29 mouse cellular contexts compared by ENCODE assay signal in the genomic region with DNA sequence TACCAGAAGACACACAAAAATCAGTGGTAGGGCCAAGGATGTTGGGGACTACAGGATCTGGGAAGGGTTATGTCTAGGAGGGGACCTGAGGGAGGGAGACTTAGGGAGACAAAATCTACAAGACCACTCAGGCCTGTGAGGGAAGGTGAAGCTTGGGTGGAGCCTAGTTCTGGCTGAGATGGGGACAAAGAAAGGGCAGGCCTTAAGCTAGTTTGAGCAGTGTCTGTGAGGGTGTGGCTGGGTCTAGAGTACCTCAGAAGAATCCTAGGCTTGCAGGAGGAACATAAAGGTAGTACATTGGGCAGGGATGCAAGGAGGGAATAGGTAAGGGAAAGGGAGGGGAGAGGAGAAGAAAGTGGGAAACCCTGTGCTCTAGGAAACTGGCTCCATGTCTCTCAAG. TPM values are rescaled to one million over a fixed set of nuclear protein-coding genes. Genes with fewer than 3 reads are reported as not detected.
DNase-seq lines count a peak whose midpoint lies in the region; ATAC-seq and TF ChIP-seq lines count a peak whose summit lies in the region.
"Had no signal": no experiment of that assay in that cellular context is flagged by ENCODE, and none has a peak within 500 bp of the region (broad histone marks: within the 10 kb centered on the region; RNA-seq: fewer than 3 reads in every experiment).

No protein-coding gene starts in this region.

- no peak overlapping the region for H3K4me2 ChIP-seq in heart, embryonic 15.5 days
- H3K4me2 ChIP-seq in lung, postnatal 0 days (replicated peaks; ENCODE audit: low read depth, low read length): no peak overlapping the region
- H3K4me2 ChIP-seq: embryonic facial prominence, embryonic 15.5 days; forebrain, embryonic 13.5 days; heart, embryonic 13.5 days; hindbrain, embryonic 14.5 days; liver, embryonic 11.5 days; lung, embryonic 15.5 days; neural tube, embryonic 15.5 days had no signal

- intact Hi-C loops in heart, postnatal 14 days (cut with DNase I): no loop called here

- no peaks in the 10 kb centered on the region for H3K27me3 ChIP-seq in heart, embryonic 15.5 days
- H3K27me3 ChIP-seq in lung, postnatal 0 days (replicated peaks; ENCODE audit: insufficient read depth, low read length): no peaks in the 10 kb centered on the region
- H3K27me3 ChIP-seq: embryonic facial prominence, embryonic 15.5 days; forebrain, embryonic 13.5 days; heart, embryonic 13.5 days; lung, embryonic 15.5 days; neural tube, embryonic 15.5 days had no signal

- H3K9ac ChIP-seq in heart, embryonic 15.5 days: no peak overlapping the region
- H3K9ac ChIP-seq in lung, postnatal 0 days (replicated peaks; ENCODE audit: low read depth): no peak overlapping the region
- H3K9ac ChIP-seq: embryonic facial prominence, embryonic 15.5 days; forebrain, embryonic 13.5 days; heart, embryonic 13.5 days; hindbrain, embryonic 14.5 days; lung, embryonic 15.5 days; neural tube, embryonic 15.5 days had no signal

- H3K4me1 ChIP-seq in heart, embryonic 15.5 days (replicated peaks): peaks cover 77% of the 10 kb centered on the region
- H3K4me1 ChIP-seq in lung, postnatal 0 days (ENCODE audit: insufficient read depth, low read depth, low read length): peaks cover 28% of the 10 kb centered on the region; the same call in 1 of the 2 replicates

- DNase-seq in heart, postnatal 14 days: no peak
- peak; percentile 41 for DNase-seq in lung, postnatal 0 days (ENCODE audit: low spot score)
- DNase-seq in lung, postnatal 10 days: no peak
- peak; percentile 59 for DNase-seq in R1 (ENCODE audit: low read depth, low spot score)
- DNase-seq in adrenal gland, adult (ENCODE audit: inconsistent age in 2 of 2, low spot score in 1 of 2): no peak
- no peak for DNase-seq in right cerebral cortex, adult 18-20 months
- DNase-seq: adrenal gland, postnatal 25 days; cerebellum, adult 2 months; cerebellum, postnatal 14 days; gastrocnemius, postnatal 25 days; heart, adult 18-20 months; kidney, adult 18-20 months; layer of hippocampus, adult 9-11 months; midbrain, embryonic 14.5 days; retina, postnatal 1 day; spleen, adult 18-20 months; thymus, postnatal 14 days had no signal

- no peak for ATAC-seq in heart, embryonic 15.5 days (replicated peaks; ENCODE audit: insufficient number of reproducible peaks, insufficient read depth, low FRiP score, low read depth)
- peak; percentile 38 for ATAC-seq in lung, postnatal 0 days
- ATAC-seq: CD4-positive, CD25-positive, alpha-beta regulatory T cell, adult 4 months; forebrain, embryonic 13.5 days had no signal

- 0 out of 2 replicates have a peak overlapping the region, but pooled peaks have one; percentile 10 for H3K27ac ChIP-seq in heart, embryonic 15.5 days
- H3K27ac ChIP-seq in lung, postnatal 0 days (ENCODE audit: low read length): peak overlapping the region; percentile 32; the same call in 1 of the 2 replicates
- H3K27ac ChIP-seq: embryonic facial prominence, embryonic 10.5 days; embryonic facial prominence, embryonic 15.5 days; forebrain, embryonic 13.5 days; heart, embryonic 13.5 days; hindbrain, embryonic 14.5 days; kidney, postnatal 0 days; lung, embryonic 15.5 days; neural tube, embryonic 15.5 days had no signal

- TF ChIP-seq EP300 in lung, postnatal 0 days (IDR thresholded peaks at IDR 0.05): peak; percentile 45

- no peak overlapping the region for H3K4me3 ChIP-seq in heart, embryonic 15.5 days
- H3K4me3 ChIP-seq in lung, postnatal 0 days (ENCODE audit: low read depth, low read length): no peak overlapping the region
- H3K4me3 ChIP-seq: embryonic facial prominence, embryonic 10.5 days; embryonic facial prominence, embryonic 15.5 days; forebrain, embryonic 13.5 days; heart, embryonic 13.5 days; lung, embryonic 15.5 days; neural tube, embryonic 15.5 days had no signal

- no peak for TF ChIP-seq CTCF in lung, postnatal 0 days (IDR thresholded peaks at IDR 0.05)

- no peaks in the 10 kb centered on the region for H3K9me3 ChIP-seq in heart, embryonic 15.5 days (replicated peaks)
- H3K9me3 ChIP-seq in lung, postnatal 0 days (ENCODE audit: low read length): no peaks in the 10 kb centered on the region
- H3K9me3 ChIP-seq: embryonic facial prominence, embryonic 10.5 days; embryonic facial prominence, embryonic 15.5 days; forebrain, embryonic 13.5 days; G1E; heart, embryonic 13.5 days; lung, embryonic 15.5 days; neural tube, embryonic 15.5 days had no signal

- no peaks in the 10 kb centered on the region for H3K36me3 ChIP-seq in heart, embryonic 15.5 days
- no peaks in the 10 kb centered on the region for H3K36me3 ChIP-seq in lung, postnatal 0 days (ENCODE audit: insufficient read depth, low read length)
- H3K36me3 ChIP-seq: embryonic facial prominence, embryonic 10.5 days; embryonic facial prominence, embryonic 15.5 days; heart, embryonic 13.5 days; lung, embryonic 15.5 days; neural tube, embryonic 15.5 days had no signal

RNA-seq across cellular contexts. Expression of a gene that starts 32.9 kb away (rescaled TPM):
- 60.8 and 71.4 TPM in 2 replicates for polyA plus RNA-seq in heart, embryonic 15.5 days (2015; fragmentation: Nextera tagmentation; extraction: Ambion mirVana)
- total RNA-seq in heart, postnatal 14 days (2021): 1 to 10 TPM; 7.9 to 9.1 TPM
- 57.8 and 69.4 TPM in 2 replicates for polyA plus RNA-seq in lung, postnatal 0 days (2015; fragmentation: Nextera tagmentation; extraction: Ambion mirVana)

Comparison
In these comparisons a context has a peak if more than half of its experiments do, and no peak if none do; other contexts are left out.
1. DNase-seq: peak in lung, postnatal 0 days (single experiment) and R1 (single experiment); none in heart, postnatal 14 days (0 of 2), lung, postnatal 10 days (single experiment), adrenal gland, adult (0 of 2) and right cerebral cortex, adult 18-20 months (single experiment).